Mouse (Mus musculus) A20 (cell line): ENCODE data around the gene Gpr180.
"Not testable (repeated sequence)": the region's sequence is repeated elsewhere in the genome, so short reads cannot be mapped to it uniquely, and the experiment has no call there.

Source experiments
- DNase-seq: peaks from one replicate; pipeline ENCODE4 v3.0.0-alpha.2; 2011; ENCODE audit warnings: low read depth, low spot score

Gene Gpr180

GRCm38 (mm10) chr14:118152294-118152651, 15.3 kb downstream of the Gpr180 start:
- no peak for DNase-seq

- not testable (repeated sequence) for DNase-seq
Measured at GRCm38 (mm10) chr14:118156056-118156455, 19.1 kb downstream of the Gpr180 start.

GRCm38 (mm10) chr14:118156740-118157139, 19.8 kb downstream of the Gpr180 start:
- DNase-seq: no peak

- DNase-seq: peak; percentile 41
Measured at GRCm38 (mm10) chr14:118157146-118157545, 20.2 kb downstream of the Gpr180 start.

GRCm38 (mm10) chr14:118161751-118162150, 24.8 kb downstream of the Gpr180 start:
- DNase-seq: no peak

- DNase-seq: no peak
Measured at GRCm38 (mm10) chr14:118162640-118163039, 25.7 kb downstream of the Gpr180 start.

- DNase-seq: no peak
Measured at GRCm38 (mm10) chr14:118168776-118169175, 31.8 kb downstream of the Gpr180 start.

- no peak for DNase-seq
Measured at GRCm38 (mm10) chr14:118173590-118174203, 36.7 kb downstream of the Gpr180 start.

- no peak for DNase-seq
Measured at GRCm38 (mm10) chr14:118175071-118175693, 38.2 kb downstream of the Gpr180 start.

- DNase-seq: no peak
Measured at GRCm38 (mm10) chr14:118175694-118176085, 38.7 kb downstream of the Gpr180 start.

- DNase-seq: no peak
Measured at GRCm38 (mm10) chr14:118179251-118179650, 42.3 kb downstream of the Gpr180 start.

GRCm38 (mm10) chr14:118179701-118180100, 42.7 kb downstream of the Gpr180 start:
- no peak for DNase-seq

GRCm38 (mm10) chr14:118180117-118180557, 43.2 kb downstream of the Gpr180 start:
- DNase-seq: no peak

- no peak for DNase-seq
Measured at GRCm38 (mm10) chr14:118180711-118181177, 43.8 kb downstream of the Gpr180 start.

- no peak for DNase-seq
Measured at GRCm38 (mm10) chr14:118191442-118191841, 54.5 kb downstream of the Gpr180 start.

GRCm38 (mm10) chr14:118193001-118193628, 56.2 kb downstream of the Gpr180 start:
- no peak for DNase-seq

GRCm38 (mm10) chr14:118193663-118194062, 56.7 kb downstream of the Gpr180 start:
- DNase-seq: no peak

- DNase-seq: no peak
Measured at GRCm38 (mm10) chr14:118194219-118194914, 57.4 kb downstream of the Gpr180 start.

GRCm38 (mm10) chr14:118197063-118197462, 60.1 kb downstream of the Gpr180 start:
- no peak for DNase-seq

- DNase-seq: no peak
Measured at GRCm38 (mm10) chr14:118200731-118201130, 63.8 kb downstream of the Gpr180 start.

- DNase-seq: no peak
Measured at GRCm38 (mm10) chr14:118202006-118202405, 65.0 kb downstream of the Gpr180 start.

GRCm38 (mm10) chr14:118203031-118203430, 66.1 kb downstream of the Gpr180 start:
- peak; percentile 39 for DNase-seq
